Mouse (Mus musculus) testis, adult 2 months (tissue): ENCODE results near the gene Akap17b.

Experiments
- CTCF ChIP-seq: fragments of 200-500 bp; IDR thresholded peaks from 2 replicates; pipeline ENCODE4 v1.5.1; 2012; ENCODE audit warnings: low read depth, mild to moderate bottlenecking, inconsistent platforms, low read length, moderate library complexity; ENCODE audit not compliant: control insufficient read depth, insufficient read depth, insufficient replicate concordance
- POLR2A ChIP-seq: fragments of 200-500 bp; IDR thresholded peaks from 2 replicates; pipeline ENCODE4 v1.6.1; 2012; ENCODE audit warnings: low read depth, mild to moderate bottlenecking, inconsistent platforms, low read length, moderate library complexity; ENCODE audit not compliant: control insufficient read depth

DNA sequence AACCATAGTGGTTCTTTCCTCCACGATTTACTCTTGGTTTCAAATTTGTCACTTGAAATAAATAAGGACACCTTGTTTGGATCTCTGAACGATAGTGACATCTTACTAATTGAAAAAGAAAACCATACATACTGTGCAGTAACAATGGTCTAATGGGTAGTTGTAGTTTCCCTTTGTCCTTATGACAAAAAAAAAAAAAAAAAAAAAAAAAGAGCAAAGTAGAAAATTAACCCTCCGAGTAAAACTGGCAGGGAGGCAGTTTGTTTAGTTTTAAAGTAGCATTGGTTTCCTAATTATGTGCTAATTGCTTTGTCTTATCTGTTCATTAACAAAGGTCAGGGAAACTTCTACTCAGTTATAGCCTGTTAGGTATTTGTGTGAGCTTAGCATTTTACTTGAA lies 83.1 kb downstream of the Akap17b start:
- TF ChIP-seq CTCF (no peak), POLR2A (no peak)
